Mouse (Mus musculus): ENCODE measurements around the gene Rfx8. TPM values are rescaled to one million over a fixed set of nuclear protein-coding genes. Genes with fewer than 3 reads are reported as not detected.

Gene Rfx8
- polyA plus RNA-seq (2012), result not detected in 2 replicates

DNA sequence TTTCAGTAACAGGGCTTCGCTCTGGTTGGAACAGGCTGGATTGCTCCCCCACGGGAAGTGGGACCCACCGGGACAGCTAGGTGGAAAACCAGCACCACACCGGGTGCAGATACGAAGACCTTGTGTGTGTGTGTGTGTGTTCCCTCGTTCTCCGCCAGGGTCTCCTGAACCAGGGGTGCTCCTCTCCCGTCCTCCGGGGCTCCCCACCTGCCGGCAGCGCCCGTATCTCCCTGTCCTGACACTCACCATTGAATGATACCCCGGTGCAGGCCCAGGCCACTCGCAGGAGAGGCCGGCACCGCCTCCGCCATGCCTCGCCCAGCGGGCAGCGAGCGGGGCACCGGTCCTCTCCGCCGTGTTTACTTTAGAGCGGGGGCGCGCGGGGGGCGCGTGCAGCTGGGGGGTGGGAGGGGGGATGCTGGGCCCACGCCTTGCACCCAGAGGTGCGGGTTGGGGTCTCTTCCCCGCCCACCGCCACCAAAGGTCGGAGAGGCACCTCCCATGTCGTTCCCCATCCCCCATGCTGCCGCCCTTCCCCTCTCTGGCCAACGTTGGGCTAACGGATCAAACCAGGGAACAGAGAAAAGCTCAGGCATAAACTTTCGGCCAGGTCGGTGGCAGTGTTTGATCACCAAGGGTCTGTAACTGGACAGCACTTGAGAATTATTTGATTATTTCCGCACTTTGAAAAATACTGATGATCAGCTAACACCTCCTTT is at the start of gene Rfx8:
TSS of gene Rfx8 (minus strand) at position 366 of the 719 bp plus-strand sequence.
- no peak for TF ChIP-seq GATA1 (IDR thresholded peaks at IDR 0.05; ENCODE audit: low read length)

GRCm38 (mm10) chr1:39770436-39770835 is 49.6 kb upstream of the Rfx8 start:
- TF ChIP-seq GATA1 (IDR thresholded peaks at IDR 0.05; ENCODE audit: low read length), result no peak

- no peak for TF ChIP-seq GATA1 (IDR thresholded peaks at IDR 0.05; ENCODE audit: low read length)
Observed at GRCm38 (mm10) chr1:39768017-39768416, 47.2 kb upstream of the Rfx8 start.

DNA sequence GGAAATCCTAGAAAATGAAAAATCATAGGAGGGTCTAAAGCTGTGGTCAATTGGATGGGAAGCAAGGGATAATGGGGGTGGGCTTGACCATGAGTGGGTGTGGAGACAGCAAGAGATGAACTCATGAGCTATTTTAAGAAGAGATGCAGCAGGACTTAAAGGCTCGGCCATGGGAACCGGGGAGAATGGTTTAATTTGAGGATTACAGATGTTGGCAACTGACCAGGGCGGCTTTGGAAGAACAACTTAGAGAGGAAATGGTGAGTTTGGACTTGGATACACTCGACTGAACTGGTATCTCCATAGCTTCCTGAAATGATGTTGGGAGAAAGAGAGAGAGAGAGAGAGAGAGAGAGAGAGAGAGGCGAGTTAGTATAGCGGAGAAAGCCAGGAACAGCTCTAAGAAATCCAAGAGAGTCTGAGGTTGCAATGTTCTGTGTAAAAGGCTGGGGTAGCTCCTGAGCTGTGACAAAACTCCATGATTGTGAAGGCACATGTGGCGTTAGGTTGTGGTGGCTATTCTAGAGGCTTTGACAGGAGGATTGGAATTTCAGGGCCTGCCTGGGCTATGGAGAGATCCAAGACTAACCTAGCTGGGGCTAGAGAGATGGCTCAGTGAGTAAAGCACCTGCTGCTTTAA is 45.2 kb upstream of the Rfx8 start:
- TF ChIP-seq GATA1 (IDR thresholded peaks at IDR 0.05; ENCODE audit: low read length), result no peak

DNA sequence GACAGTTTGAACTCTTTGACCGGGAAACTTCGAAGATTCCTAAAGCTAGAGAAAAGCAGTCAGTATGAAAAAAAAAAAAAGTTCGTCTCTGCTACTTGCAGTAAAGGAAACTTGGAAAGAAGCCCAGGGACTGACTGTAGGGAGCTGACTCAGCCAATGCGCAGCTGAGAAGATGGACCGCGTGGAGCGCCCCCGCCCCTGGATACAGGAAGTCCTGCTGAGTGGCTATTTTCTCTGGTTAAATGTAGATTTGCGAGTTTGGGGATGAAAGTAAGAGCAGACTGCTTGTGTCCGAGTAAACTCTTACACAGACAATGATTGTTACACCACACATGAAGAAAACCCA is 41.2 kb upstream of the Rfx8 start:
- no peak for TF ChIP-seq GATA1 (IDR thresholded peaks at IDR 0.05; ENCODE audit: low read length)

DNA sequence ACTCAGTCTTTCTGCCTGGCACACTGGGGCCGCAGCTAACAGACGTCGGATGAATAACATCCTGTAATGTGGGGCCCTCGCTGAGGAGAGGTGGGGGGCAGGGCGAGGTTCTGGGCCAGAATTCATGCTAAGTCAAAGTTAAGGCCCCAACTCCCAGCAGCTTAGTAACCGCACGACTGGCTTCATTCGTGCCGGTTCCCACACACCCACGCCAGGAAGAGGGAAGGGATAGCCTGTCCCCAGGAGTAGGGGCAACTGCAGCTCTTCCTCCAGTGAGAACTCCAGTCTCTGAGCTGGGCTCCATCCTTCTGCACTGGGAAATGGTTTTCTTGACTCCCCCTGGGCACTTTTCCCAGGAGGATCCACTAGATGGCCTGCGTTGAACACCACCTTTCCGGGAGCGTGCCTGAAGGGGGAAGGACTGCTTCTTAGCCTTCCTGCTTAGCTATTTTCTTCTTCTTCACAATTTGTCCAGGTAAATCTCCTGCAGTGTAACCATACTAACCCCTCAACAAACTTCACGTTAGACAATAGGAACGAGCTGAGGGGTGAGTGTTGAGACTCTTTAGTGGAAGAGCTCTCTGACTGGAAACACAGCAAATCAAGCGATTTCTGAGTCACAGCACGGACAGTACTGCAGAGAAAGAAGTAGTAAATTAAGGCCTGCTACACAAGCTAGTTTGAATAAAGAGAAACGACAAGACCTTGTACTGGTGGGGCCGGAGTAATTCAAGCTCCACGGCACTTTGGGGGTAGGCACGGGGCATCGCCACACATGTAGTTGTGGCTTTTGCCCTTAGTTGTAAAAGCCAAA is 40.6 kb upstream of the Rfx8 start:
- TF ChIP-seq GATA1 (IDR thresholded peaks at IDR 0.05; ENCODE audit: low read length), result no peak

DNA sequence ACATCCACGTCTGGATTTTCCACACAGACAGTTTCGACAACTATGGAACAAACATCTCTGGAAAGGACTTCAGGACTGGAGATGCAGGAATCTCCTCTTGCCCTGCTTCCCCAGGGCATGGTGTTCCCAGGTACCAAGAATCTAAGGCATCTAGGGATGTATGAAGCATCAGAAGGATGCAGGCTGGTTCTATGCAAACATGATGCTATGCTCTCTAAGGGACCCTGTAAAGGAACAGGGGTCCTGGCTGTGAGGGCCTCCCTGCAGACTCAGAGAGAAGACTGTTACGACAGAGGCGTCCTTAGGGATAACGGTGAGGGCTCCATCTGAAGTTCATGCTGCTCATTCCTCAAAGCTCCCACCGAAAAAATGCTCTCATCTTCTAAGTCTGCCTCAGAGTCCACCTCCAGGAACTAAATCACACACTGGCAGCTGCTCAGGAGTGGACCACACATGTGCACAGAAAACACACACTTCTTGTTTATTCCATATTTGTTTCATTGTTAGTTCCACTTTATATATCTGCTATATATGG is 39.5 kb upstream of the Rfx8 start:
- TF ChIP-seq GATA1 (IDR thresholded peaks at IDR 0.05; ENCODE audit: low read length), result no peak

GRCm38 (mm10) chr1:39759231-39760175 is 38.7 kb upstream of the Rfx8 start:
- TF ChIP-seq GATA1 (IDR thresholded peaks at IDR 0.05; ENCODE audit: low read length), result no peak

DNA sequence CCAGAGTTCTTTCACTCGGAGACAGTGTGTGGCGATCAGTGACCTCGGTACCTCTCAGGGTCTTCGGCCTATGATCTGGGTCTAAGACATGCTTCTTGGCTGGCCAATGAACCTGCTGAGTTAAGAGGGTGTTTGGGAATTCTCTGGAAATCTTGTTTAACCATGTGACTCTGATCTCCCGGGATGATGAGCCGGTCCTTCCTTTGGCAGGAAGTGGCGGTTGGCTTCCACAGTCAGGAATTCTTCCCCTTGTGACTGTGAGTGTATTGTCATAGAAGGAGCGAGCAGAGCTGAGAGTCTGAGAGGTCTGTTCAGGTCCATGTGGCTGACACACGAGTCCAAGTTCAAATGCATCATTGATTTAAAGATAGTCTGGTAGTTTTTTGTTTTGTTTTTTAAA is 37.4 kb upstream of the Rfx8 start:
- TF ChIP-seq GATA1 (IDR thresholded peaks at IDR 0.05; ENCODE audit: low read length), result no peak

GRCm38 (mm10) chr1:39756952-39757351 is 36.2 kb upstream of the Rfx8 start:
- no peak for TF ChIP-seq GATA1 (IDR thresholded peaks at IDR 0.05; ENCODE audit: low read length)

- TF ChIP-seq GATA1 (IDR thresholded peaks at IDR 0.05; ENCODE audit: low read length), result no peak
Observed at GRCm38 (mm10) chr1:39754224-39754957, 33.6 kb upstream of the Rfx8 start.

DNA sequence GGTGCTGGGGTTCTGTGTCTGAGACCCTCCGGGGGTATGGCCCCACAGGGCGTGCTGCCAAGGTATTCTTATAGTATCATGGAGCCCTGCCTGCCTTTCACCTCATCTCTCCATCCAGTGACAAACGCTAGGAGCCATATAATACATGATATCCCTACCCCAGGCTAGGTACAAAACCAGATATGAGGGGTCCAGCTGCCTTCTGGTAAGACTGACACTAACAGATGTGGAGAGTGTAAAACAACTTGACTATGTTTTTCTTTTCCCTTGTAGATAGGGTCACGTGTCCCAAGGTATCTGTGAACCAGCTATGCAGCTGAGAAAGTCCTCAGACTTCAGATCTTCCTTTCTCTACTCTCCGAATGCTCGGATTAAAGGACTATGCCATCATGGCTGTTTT is 30.7 kb upstream of the Rfx8 start:
- no peak for TF ChIP-seq GATA1 (IDR thresholded peaks at IDR 0.05; ENCODE audit: low read length)

- no peak for TF ChIP-seq GATA1 (IDR thresholded peaks at IDR 0.05; ENCODE audit: low read length)
Observed at GRCm38 (mm10) chr1:39749664-39750063, 28.9 kb upstream of the Rfx8 start.

- no peak for TF ChIP-seq GATA1 (IDR thresholded peaks at IDR 0.05; ENCODE audit: low read length)
Observed at GRCm38 (mm10) chr1:39749214-39749613, 28.4 kb upstream of the Rfx8 start.
